Mouse (Mus musculus) liver, embryonic 14.5 days (tissue): ENCODE results near the gene Flnb. TPM values are rescaled to one million over a fixed set of nuclear protein-coding genes. Genes with fewer than 3 reads are reported as not detected.

Source experiments
- ATAC-seq: fragments of 200-750 bp; cut with Nextera tagmentation; 2 replicates; pipeline ENCODE4 v1.8.0; 2017; ENCODE audit warnings: moderate number of reproducible peaks, mild to moderate bottlenecking, moderate library complexity; ENCODE audit not compliant: insufficient read depth
- DNase-seq, 3 experiments: peaks; one replicate each; pipeline ENCODE4 v3.0.0-alpha.2; 2012 to 2013; ENCODE audit warnings: low read depth in 3 of 3, low spot score in 3 of 3
- H3K27ac ChIP-seq: fragments of 300-500 bp; sonication (generic); 2 replicates; pipeline ENCODE4 v1.5.1; 2014; ENCODE audit warnings: moderate library complexity, mild to moderate bottlenecking, control low read depth, inconsistent platforms
- H3K27me3 ChIP-seq: fragments of 300-500 bp; sonication (generic); 2 replicates; pipeline ENCODE4 v1.6.1; 2014; ENCODE audit warnings: mild to moderate bottlenecking, low read length, moderate library complexity; ENCODE audit not compliant: control insufficient read depth, insufficient read depth
- H3K36me3 ChIP-seq: fragments of 300-500 bp; sonication (generic); replicated peaks from 2 replicates; pipeline ENCODE4 v1.6.1; 2014; ENCODE audit warnings: low read depth; ENCODE audit not compliant: control insufficient read depth, insufficient read depth
- H3K4me1 ChIP-seq, 2 experiments: fragments of 200-500 bp in 1 of 2; fragments of 300-500 bp in 1 of 2; sonication (generic) in 1 of 2; replicated peaks; 2 replicates each; pipeline ENCODE4 v1.6.1; 2012 to 2014; ENCODE audit warnings: antibody characterized with exemption in 1 of 2, inconsistent platforms in 1 of 2, low read length in 1 of 2; ENCODE audit not compliant: control insufficient read depth in 2 of 2, insufficient read depth in 2 of 2
- H3K4me2 ChIP-seq: fragments of 300-500 bp; sonication (generic); 2 replicates; pipeline ENCODE4 v1.6.1; 2014; ENCODE audit warnings: low read depth, mild to moderate bottlenecking, control low read depth, moderate library complexity
- H3K4me3 ChIP-seq, 2 experiments: fragments of 200-500 bp in 1 of 2; fragments of 300-500 bp in 1 of 2; sonication (generic) in 1 of 2; 2 replicates each; pipeline ENCODE4 v1.5.1; 2012 to 2014; ENCODE audit warnings: low read depth in 2 of 2, low read length in 2 of 2, mild to moderate bottlenecking in 2 of 2, control low read depth in 1 of 2, inconsistent platforms in 1 of 2, moderate library complexity in 1 of 2; ENCODE audit not compliant: insufficient read depth in 1 of 2
- H3K9ac ChIP-seq: fragments of 300-500 bp; sonication (generic); replicated peaks from 2 replicates; pipeline ENCODE4 v1.6.1; 2014; ENCODE audit warnings: mild to moderate bottlenecking, control low read depth, moderate library complexity
- H3K9me3 ChIP-seq: fragments of 300-500 bp; sonication (generic); 2 replicates; pipeline ENCODE4 v1.6.1; 2016; ENCODE audit warnings: low read length, mixed read lengths; ENCODE audit not compliant: control insufficient read depth
- CTCF ChIP-seq: IDR thresholded peaks from 2 replicates; pipeline ENCODE4 v1.5.1; 2016; ENCODE audit warnings: antibody characterized with exemption, low read depth, control low read depth
- EP300 ChIP-seq: IDR thresholded peaks from 2 replicates; pipeline ENCODE4 v1.6.1; 2016; ENCODE audit warnings: antibody characterized with exemption, low read depth
- WGBS: fragments of 180-500 bp; shearing (Covaris S2); extraction: QIAGEN DNeasy Blood & Tissue Kit; methylation state at CpG from one replicate; pipeline ENCODE4 v1.1.7; 2014; ENCODE audit not compliant: insufficient replicate concordance; 5-methylcytosine and 5-hydroxymethylcytosine counted together
- polyA plus RNA-seq, 2 experiments: library from polyadenylated mRNA; depleted of rRNA in 1 of 2; stranded (reverse) in 1 of 2; unstranded in 1 of 2; fragments of >200 nt; fragmentation: Nextera tagmentation in 1 of 2; extraction: Ambion mirVana in 1 of 2; gene quantifications; 2 replicates each; pipeline versions ENCODE4 v1.2.1 to v1.2.3; 2012 to 2014

Flnb gene
- polyA plus RNA-seq, 2 experiments = 3.2 to 3.7 TPM

GRCm38 (mm10) chr14:7850913-7851312 is 33.2 kb downstream of the Flnb start:
- Histone ChIP-seq H3K4me1 (peaks cover 3 to 37% of the 10 kb centered on the region in 2 experiments; a peak in 3 of 4 replicates), H3K27ac (no peak overlapping the region), H3K4me3 (no peak overlapping the region), H3K36me3 (no peaks in the 10 kb centered on the region), H3K9ac (no peak overlapping the region), H3K27me3 (no peaks in the 10 kb centered on the region), H3K9me3 (no peaks in the 10 kb centered on the region), H3K4me2 (no peak overlapping the region)
- DNase-seq (no peak), ATAC-seq (no peak)
- 9% methylated on average over 3 of the region's 3 CpGs for WGBS
- no peak for TF ChIP-seq EP300
- no peak for TF ChIP-seq CTCF

GRCm38 (mm10) chr14:7851543-7852065 is 33.8 kb downstream of the Flnb start:
- no peak for ATAC-seq
- H3K27ac ChIP-seq = no peak overlapping the region
- no peak for DNase-seq

GRCm38 (mm10) chr14:7853691-7854090 is 35.9 kb downstream of the Flnb start:
- Histone ChIP-seq H3K9ac (no peak overlapping the region), H3K27me3 (no peaks in the 10 kb centered on the region), H3K9me3 (no peaks in the 10 kb centered on the region), H3K4me1 (peaks cover 3 to 44% of the 10 kb centered on the region in 2 experiments; a peak in 3 of 4 replicates), H3K4me2 (no peak overlapping the region), H3K36me3 (no peaks in the 10 kb centered on the region), H3K27ac (no peak overlapping the region), H3K4me3 (no peak overlapping the region)
- TF ChIP-seq EP300 (no peak), CTCF (no peak)
- DNase-seq (peak in 2 of 3 experiments; percentile 12 to 14), ATAC-seq (peak; percentile 55)
- WGBS = 58% methylated on average over 11 of the region's 11 CpGs

More at GRCm38 (mm10) chr14:7851543-7852065, 33.8 kb downstream of the Flnb start:
- Histone ChIP-seq H3K4me2 (no peak overlapping the region), H3K9ac (no peak overlapping the region), H3K36me3 (no peaks in the 10 kb centered on the region), H3K9me3 (no peaks in the 10 kb centered on the region), H3K4me1 (peaks cover 3 to 37% of the 10 kb centered on the region in 2 experiments; a peak in 3 of 4 replicates), H3K4me3 (no peak overlapping the region), H3K27me3 (no peaks in the 10 kb centered on the region)
- TF ChIP-seq EP300 = no peak
- no peak for TF ChIP-seq CTCF
- 14% methylated on average over 5 of the region's 5 CpGs for WGBS

GRCm38 (mm10) chr14:7854366-7854765 is 36.6 kb downstream of the Flnb start:
- H3K4me3 ChIP-seq = no peak overlapping the region
- no peaks in the 10 kb centered on the region for H3K36me3 ChIP-seq
- no peak overlapping the region for H3K27ac ChIP-seq
- WGBS = 65% methylated on average over 6 of the region's 6 CpGs
- no peak for TF ChIP-seq EP300
- TF ChIP-seq CTCF = no peak
- DNase-seq = no peak
- no peaks in the 10 kb centered on the region for H3K9me3 ChIP-seq
- H3K27me3 ChIP-seq = no peaks in the 10 kb centered on the region
- peaks cover 3 to 44% of the 10 kb centered on the region in 2 experiments; a peak in 3 of 4 replicates for H3K4me1 ChIP-seq
- no peak overlapping the region for H3K9ac ChIP-seq
- H3K4me2 ChIP-seq = no peak overlapping the region
- no peak for ATAC-seq

GRCm38 (mm10) chr14:7855101-7855500 is 37.3 kb downstream of the Flnb start:
- no peak for DNase-seq
- WGBS = 60% methylated on average over 6 of the region's 6 CpGs
- Histone ChIP-seq H3K4me2 (no peak overlapping the region), H3K4me1 (peaks cover 3 to 42% of the 10 kb centered on the region in 2 experiments; a peak in 3 of 4 replicates), H3K4me3 (no peak overlapping the region), H3K27ac (no peak overlapping the region), H3K27me3 (no peaks in the 10 kb centered on the region), H3K9ac (no peak overlapping the region), H3K36me3 (no peaks in the 10 kb centered on the region), H3K9me3 (no peaks in the 10 kb centered on the region)
- TF ChIP-seq CTCF = no peak
- no peak for TF ChIP-seq EP300
- no peak for ATAC-seq
